Mouse (Mus musculus) T-cell, adult 2 months (primary cell): Measurements from ENCODE around the gene Cpne6.

ENCODE experiments used
- DNase-seq: peaks from one replicate; pipeline ENCODE4 v3.0.0; 2022; ENCODE audit warnings: low spot score

Cpne6 gene

DNA sequence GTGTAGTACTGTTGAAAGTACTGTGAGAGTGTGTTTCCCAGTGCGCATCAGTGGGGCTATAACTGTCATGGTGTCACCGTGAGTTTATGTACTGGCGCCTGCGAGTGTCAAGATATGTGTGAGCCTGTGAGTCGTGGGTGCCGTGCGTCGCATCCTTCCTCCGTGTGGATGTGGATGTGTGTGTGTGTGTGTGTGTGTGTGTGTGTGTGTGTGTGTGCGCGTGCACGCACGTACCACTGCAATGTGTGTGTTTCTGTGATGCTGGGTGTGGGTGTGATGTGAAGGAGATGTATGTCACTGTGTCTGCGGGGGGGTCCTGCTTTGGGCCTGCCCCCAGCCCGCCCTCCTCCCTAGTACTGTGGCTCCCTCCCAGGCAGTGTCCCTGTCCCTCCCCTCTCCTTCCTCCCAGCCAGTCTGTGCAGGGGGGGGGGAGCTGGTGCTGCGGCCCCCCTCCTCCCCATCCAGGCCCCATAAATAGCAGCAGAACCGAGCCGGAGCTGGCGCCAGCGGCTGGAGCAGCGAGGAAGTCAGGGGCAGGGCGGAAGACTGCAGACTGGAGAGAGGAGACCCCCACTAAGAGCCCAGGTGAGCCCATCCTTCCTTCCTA, at the start of gene Cpne6:
TSS of gene Cpne6 (plus strand) at position 321 of the 607 bp plus-strand sequence.
- DNase-seq: no peak

- DNase-seq: no peak
These were observed 48.5 kb upstream of the Cpne6 start for GRCm38 (mm10) chr14:55461757-55462156.

GRCm38 (mm10) chr14:55466481-55466880, 43.8 kb upstream of the Cpne6 start:
- no peak for DNase-seq

- no peak for DNase-seq
These were observed 43.1 kb upstream of the Cpne6 start for GRCm38 (mm10) chr14:55467108-55467507.

DNA sequence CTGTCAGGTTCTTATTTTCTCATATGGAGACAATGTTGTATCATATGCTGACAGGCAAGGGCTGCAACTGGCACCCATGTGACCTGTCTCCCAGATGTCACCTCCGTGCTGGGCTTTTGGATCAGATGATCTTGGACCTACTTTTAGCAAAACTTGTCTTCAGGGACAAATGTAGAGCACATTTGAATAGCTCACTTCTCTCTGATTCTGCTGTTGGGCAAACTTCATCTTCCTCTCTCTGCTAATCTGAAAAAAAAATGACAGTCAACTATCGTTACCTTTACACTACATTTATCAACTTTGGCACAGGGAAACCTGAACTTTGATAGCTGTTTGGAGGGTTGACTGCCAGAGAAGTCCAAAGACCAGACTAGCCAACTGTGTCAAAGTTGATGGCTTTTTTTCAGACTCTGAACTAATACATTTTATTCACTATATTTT, 41.9 kb upstream of the Cpne6 start:
- no peak for DNase-seq

GRCm38 (mm10) chr14:55469041-55469440, 41.2 kb upstream of the Cpne6 start:
- no peak for DNase-seq

- DNase-seq: no peak
These were observed 40.4 kb upstream of the Cpne6 start for GRCm38 (mm10) chr14:55469821-55470220.

DNA sequence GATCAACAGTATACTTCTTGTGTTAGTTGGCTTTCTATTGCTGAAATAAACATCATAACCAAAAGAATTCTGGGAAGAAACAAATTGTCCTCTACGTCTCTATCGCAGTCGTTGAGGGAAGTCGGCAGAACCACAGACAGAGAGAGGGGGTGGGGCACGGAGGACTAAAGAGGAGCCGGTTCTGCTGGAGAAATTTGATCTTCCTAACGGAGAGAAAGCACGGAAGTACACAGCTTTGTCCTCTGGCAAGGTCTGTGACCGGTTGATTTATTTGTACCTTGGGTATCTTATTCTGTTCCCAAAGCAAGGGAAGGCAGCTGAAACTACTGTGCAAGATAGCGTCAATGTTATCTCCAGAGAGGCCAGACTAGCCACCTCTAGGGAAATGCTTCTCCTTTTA, 39.4 kb upstream of the Cpne6 start:
- no peak for DNase-seq

- no peak for DNase-seq
These were observed 34.6 kb upstream of the Cpne6 start for GRCm38 (mm10) chr14:55475654-55476053.

DNA sequence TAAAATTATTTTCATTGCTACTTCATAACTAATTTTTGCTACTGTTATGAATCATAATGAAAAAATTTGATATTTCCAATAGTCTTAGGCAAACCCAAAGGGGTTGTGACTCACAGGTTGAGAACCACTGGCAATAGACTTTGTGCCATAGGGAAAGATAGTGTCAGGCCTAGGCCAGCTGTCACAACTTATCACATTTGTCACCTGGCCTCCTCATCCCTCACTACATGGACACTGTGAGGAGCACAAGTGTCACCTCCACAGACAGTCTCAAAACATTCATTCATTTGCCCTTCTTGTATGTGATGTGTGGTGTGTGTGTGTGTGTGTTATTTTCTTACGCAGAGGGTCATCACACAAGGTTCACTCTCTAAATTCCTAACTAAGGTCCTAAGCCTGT, 32.8 kb upstream of the Cpne6 start:
- DNase-seq: no peak

DNA sequence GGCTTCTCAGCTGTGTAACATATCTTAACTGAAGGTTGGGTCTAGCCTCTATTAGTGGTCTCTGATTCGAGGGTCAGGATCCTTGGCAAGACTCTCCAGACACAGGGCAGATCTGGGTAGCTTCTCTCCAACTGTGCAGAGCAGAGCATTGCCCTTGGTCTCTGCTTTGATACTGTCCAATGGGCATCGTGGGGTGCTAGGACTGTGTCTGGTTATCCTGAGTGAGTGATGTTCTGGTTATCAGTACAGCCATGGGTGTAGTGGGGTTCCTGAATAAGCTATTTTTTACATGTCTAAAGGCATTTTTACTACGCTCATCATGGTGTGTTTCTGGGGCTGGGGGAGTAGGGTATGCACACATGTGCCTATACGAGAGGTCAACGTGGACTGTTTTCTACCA, 32.4 kb upstream of the Cpne6 start:
- DNase-seq: no peak

GRCm38 (mm10) chr14:55478651-55479599, 31.3 kb upstream of the Cpne6 start, which contains the start of gene Dhrs4:
Dhrs4 (plus strand) TSS chr14:55478758.
- peak; percentile 83 for DNase-seq

DNA sequence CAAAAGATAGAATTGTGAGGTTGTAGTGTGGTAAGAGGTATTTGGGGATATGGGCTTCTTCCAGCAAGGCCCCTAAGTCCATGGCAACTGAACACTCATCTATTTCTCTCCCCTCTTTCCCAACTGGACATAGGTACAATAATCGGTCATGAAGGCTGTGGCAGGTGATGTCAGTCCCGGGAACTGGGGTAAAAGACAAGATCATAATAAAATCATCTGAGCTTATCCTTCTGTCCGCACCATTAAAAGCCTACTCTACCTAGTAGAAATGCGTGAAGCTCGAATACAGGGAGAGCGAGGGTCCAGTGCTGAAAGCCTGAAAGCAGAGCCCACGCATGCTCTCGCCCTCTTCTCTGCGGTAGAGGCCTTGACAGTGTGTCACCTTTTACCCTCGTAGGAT, 30.6 kb upstream of the Cpne6 start:
- no peak for DNase-seq

DNA sequence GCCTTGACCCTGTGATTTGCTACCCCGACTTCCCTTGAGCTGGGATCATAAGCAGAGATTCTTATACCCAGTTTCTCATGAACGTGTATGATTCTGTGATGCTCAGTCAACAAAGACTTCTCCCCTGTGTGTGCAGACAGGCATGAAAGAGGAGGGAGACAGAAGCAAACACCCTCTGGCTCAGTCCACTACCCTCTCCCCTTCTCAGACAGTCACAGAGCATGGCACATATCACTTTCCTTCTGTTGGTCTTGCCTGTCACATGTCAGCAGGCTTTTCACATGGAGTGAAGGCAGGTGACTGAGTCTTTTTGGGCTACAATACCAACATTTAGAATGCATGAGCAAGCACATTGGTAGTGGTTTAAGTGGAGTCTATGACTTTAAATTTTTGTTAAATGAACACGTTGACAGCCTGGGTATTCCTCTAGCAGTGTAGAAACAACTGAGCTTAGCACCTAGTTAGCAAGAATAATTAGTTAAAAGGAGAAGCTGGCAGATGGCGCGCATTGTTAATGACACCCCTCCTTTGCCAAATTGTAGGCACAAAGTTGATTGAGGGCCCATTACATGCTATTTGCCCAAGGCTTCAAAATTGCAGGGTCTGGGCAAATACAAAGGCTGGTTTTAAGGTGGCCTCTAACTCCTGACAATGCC, 25.7 kb upstream of the Cpne6 start:
- no peak for DNase-seq

DNA sequence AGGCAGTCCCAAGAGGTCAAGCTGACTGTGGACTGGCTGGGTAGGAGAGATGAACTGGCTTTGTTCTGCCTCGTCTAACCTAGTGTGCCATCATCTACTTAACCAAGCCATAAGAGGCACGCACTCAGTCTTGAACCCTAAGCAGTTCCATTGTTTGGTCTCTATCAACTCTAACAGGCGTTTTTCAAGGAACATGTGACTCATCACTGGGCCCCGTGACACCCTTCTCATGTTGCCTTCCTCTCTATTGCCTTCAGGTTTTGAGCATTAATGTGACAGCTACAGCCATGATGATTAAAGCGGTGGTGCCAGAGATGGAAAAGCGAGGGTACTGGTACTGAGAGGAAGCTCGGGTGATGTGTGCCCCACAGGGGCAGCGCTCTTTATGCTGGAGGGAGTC, 23.4 kb upstream of the Cpne6 start:
- no peak for DNase-seq

- DNase-seq: peak; percentile 42
These were observed 19.7 kb upstream of the Cpne6 start, which contains the start of gene Carmil3 for GRCm38 (mm10) chr14:55490361-55491201. Carmil3 (plus strand) TSS chr14:55490651.

DNA sequence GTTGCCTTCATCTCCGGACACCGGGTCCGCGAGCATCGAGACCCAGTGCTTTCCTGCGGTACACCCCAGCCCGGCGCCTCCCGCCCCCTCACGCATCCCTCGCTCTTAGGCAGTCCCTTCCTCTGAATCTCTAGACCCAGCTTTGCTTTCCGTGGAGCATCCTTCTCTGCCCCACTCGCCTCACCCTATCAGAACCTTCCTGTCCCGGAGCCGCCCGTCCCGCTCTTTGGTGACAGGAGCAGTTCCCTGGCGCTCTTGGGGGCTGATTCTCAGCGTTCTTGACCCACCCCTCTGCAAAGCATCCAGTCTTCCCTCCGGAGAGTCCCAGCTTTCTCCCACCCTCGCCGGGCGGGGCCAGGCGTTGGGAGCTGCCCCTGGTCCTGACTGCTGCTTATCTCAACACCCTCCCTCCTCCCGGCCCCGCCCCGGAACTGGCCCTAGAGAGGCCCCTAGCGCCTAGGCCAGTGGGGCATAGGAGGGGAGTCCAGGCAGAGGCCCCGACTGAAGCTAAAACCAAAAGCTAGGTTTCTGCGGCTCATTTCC, 18.9 kb upstream of the Cpne6 start:
- DNase-seq: peak; percentile 8

- DNase-seq: no peak
These were observed 18.1 kb upstream of the Cpne6 start for GRCm38 (mm10) chr14:55492103-55492502.

DNA sequence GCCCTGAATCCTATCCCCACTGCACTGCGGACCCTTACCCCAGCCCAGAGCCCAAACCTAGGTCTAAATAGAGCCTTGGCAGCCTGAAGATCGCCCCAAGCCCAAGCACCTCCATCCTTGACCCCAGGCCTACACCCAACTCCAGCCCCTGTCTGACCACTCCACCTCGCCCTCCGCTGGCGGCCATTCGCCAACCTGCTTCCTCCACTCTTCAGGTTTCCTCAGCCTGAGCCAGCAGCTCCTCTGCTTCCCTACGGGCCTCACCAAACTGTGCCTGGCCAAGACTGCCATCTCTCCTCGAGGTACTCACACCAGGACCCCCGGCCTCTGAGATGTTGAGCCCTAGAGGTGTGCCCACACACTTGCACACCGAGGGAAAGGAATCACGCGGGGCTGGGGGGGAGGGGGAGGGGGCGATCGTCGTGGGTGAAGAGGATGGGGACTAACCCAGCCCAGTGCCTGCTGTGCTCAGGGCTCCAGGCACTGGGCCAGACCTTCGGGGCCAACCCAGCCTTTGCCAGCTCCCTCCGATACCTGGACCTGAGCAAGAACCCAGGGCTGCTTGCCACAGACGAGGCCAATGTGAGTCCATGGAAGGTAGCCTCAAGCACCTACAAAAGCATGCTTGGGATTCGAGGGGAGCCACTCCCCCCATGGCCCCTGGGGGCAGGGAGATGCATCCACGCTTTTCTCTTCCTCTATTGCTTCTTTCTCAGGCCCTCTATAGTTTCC, 14.6 kb upstream of the Cpne6 start:
- DNase-seq: no peak

- no peak for DNase-seq
These were observed 13.3 kb upstream of the Cpne6 start for GRCm38 (mm10) chr14:55496761-55497448.
